Mouse (Mus musculus): ENCODE measurements around the gene Dnajc17. TPM values are rescaled to one million over a fixed set of nuclear protein-coding genes. Genes with fewer than 3 reads are reported as not detected.
A peak's percentile ranks its signal among the peaks of the same experiment; 100 is the strongest.

Gene Dnajc17
- 11.7 and 15.2 TPM in 2 replicates for total RNA-seq (2012; rRNA removed)

- H3K9me3 ChIP-seq (ENCODE audit: control insufficient read depth, insufficient read depth, low read depth, low read length): no peaks in the 10 kb centered on the region
- H3K4me1 ChIP-seq (ENCODE audit: control insufficient read depth in 2 of 2, insufficient read depth in 2 of 2, low read length in 2 of 2, poor library complexity in 1 of 2): peaks cover 0 to 6% of the 10 kb centered on the region in 2 experiments; a peak in 1 of 4 replicates
- peak within 1 kb of the TSS; percentile 79 to 99 for H3K4me3 ChIP-seq (ENCODE audit: insufficient read depth in 1 of 2, low read depth in 1 of 2, low read length in 2 of 2, poor library complexity in 1 of 2, severe bottlenecking in 1 of 2)
- no peaks in the 10 kb centered on the region for H3K36me3 ChIP-seq (ENCODE audit: control insufficient read depth, insufficient read depth, low read length, poor library complexity, severe bottlenecking)
- H3K27ac ChIP-seq (ENCODE audit: insufficient read depth, low read depth, low read length, poor library complexity, severe bottlenecking): peak within 1 kb of the TSS; percentile 59; the same call in 1 of the 2 replicates
- DNase-seq (ENCODE audit: low read depth, low spot score): peak; percentile 90
- peak within 1 kb of the TSS; percentile 80 for H3K9ac ChIP-seq (ENCODE audit: insufficient read depth, low read depth, low read length, poor library complexity, severe bottlenecking)
- in situ Hi-C loops (cut with MboI; ENCODE audit: low sequenced_read_pairs in 2 of 2, unreplicated experiment in 2 of 2): no loop called here
- no peak for TF ChIP-seq CHD2 (IDR thresholded peaks at IDR 0.05; ENCODE audit: low read depth, low read length)
- no peak for TF ChIP-seq MAFK (IDR thresholded peaks at IDR 0.05; ENCODE audit: insufficient read depth, low read depth, low read length)
- no peak for TF ChIP-seq ZNF384 (IDR thresholded peaks at IDR 0.05; ENCODE audit: low read depth, low read length)
- no peak for TF ChIP-seq ZC3H11A (IDR thresholded peaks at IDR 0.05; ENCODE audit: borderline replicate concordance, low read depth, low read length)
- TF ChIP-seq HCFC1 (IDR thresholded peaks at IDR 0.05; ENCODE audit: borderline replicate concordance, insufficient read depth, low read length): peak; percentile 96
Observed at GRCm38 (mm10) chr2:119208344-119209175, at the start of gene Dnajc17, which contains the start of gene Zfyve19. Gene Dnajc17 (minus strand): TSS chr2:119208795. Gene Zfyve19 (plus strand): TSS chr2:119208617.

GRCm38 (mm10) chr2:119254976-119255375 lies 46.4 kb upstream of the Dnajc17 start:
- no peak overlapping the region for H3K9ac ChIP-seq (ENCODE audit: insufficient read depth, low read depth, low read length, poor library complexity, severe bottlenecking)
- no peaks in the 10 kb centered on the region for H3K9me3 ChIP-seq (ENCODE audit: control insufficient read depth, insufficient read depth, low read depth, low read length)
- H3K4me1 ChIP-seq (ENCODE audit: control insufficient read depth in 2 of 2, insufficient read depth in 2 of 2, low read length in 2 of 2, poor library complexity in 1 of 2): peaks cover 1 to 5% of the 10 kb centered on the region in 2 experiments; a peak in 1 of 4 replicates
- H3K36me3 ChIP-seq (ENCODE audit: control insufficient read depth, insufficient read depth, low read length, poor library complexity, severe bottlenecking): no peaks in the 10 kb centered on the region
- no peak for DNase-seq (ENCODE audit: low read depth, low spot score)
- no peak overlapping the region for H3K27ac ChIP-seq (ENCODE audit: insufficient read depth, low read depth, low read length, poor library complexity, severe bottlenecking)
- TF ChIP-seq HCFC1 (IDR thresholded peaks at IDR 0.05; ENCODE audit: borderline replicate concordance, insufficient read depth, low read length): no peak
- no peak overlapping the region for H3K4me3 ChIP-seq (ENCODE audit: insufficient read depth in 1 of 2, low read depth in 1 of 2, low read length in 2 of 2, poor library complexity in 1 of 2, severe bottlenecking in 1 of 2)
- in situ Hi-C loops (cut with MboI; ENCODE audit: low sequenced_read_pairs in 2 of 2, unreplicated experiment in 2 of 2): no loop called here

DNA sequence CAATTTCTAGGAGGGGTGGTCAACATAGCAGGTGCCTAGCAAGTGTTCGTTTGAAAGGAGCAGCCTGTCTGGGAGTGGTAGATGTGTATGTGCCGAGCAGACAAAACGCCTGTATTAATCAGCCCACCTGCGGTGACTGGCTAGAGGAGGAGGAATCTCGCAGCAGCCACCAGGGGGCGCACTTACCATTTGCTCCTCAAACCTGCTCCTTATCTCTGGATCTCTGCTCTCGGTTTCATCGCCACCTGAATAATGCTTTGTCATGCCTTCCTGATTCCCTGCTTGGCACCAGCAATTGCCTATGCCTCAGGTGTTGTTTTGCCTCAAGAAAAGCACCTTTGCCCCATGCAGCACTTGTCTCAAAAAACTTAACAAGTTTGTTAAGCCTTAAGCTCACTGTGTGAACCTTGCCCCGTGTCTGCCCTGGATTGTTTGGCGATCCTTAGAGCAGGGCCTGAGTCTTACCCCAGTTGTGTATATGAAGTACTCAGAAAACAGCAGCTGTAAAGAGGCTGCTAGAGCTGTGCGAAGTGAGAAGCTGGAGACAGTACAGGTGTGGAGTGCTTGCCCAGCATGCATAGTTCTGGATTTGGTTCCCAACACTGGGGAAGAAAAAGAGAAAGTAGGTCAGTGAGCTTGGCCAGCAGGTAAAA lies 42.4 kb upstream of the Dnajc17 start:
- peaks cover 27% of the 10 kb centered on the region for H3K36me3 ChIP-seq (ENCODE audit: control insufficient read depth, insufficient read depth, low read length, poor library complexity, severe bottlenecking)
- H3K9me3 ChIP-seq (ENCODE audit: control insufficient read depth, insufficient read depth, low read depth, low read length): no peaks in the 10 kb centered on the region
- peak overlapping the region; percentile 64 for H3K9ac ChIP-seq (ENCODE audit: insufficient read depth, low read depth, low read length, poor library complexity, severe bottlenecking)
- peak overlapping the region; percentile 49; the same call in 1 of the 2 replicates for H3K27ac ChIP-seq (ENCODE audit: insufficient read depth, low read depth, low read length, poor library complexity, severe bottlenecking)
- TF ChIP-seq HCFC1 (IDR thresholded peaks at IDR 0.05; ENCODE audit: borderline replicate concordance, insufficient read depth, low read length) (no peak), ZC3H11A (IDR thresholded peaks at IDR 0.05; ENCODE audit: borderline replicate concordance, low read depth, low read length) (peak; percentile 64), ZNF384 (IDR thresholded peaks at IDR 0.05; ENCODE audit: low read depth, low read length) (0 out of 2 replicates have a peak, but pooled peaks have one; percentile 16), MAFK (IDR thresholded peaks at IDR 0.05; ENCODE audit: insufficient read depth, low read depth, low read length) (peak; percentile 84)
- in situ Hi-C loops (cut with MboI; ENCODE audit: low sequenced_read_pairs in 2 of 2, unreplicated experiment in 2 of 2): no loop called here
- DNase-seq (ENCODE audit: low read depth, low spot score): peak; percentile 88
- H3K4me1 ChIP-seq (ENCODE audit: control insufficient read depth in 2 of 2, insufficient read depth in 2 of 2, low read length in 2 of 2, poor library complexity in 1 of 2): peaks cover 1 to 13% of the 10 kb centered on the region in 2 experiments; a peak in 1 of 4 replicates
- H3K4me3 ChIP-seq (ENCODE audit: insufficient read depth in 1 of 2, low read depth in 1 of 2, low read length in 2 of 2, poor library complexity in 1 of 2, severe bottlenecking in 1 of 2): peak overlapping the region in 1 of 2 experiments; percentile 28; a peak in 1 of 4 replicates

DNA sequence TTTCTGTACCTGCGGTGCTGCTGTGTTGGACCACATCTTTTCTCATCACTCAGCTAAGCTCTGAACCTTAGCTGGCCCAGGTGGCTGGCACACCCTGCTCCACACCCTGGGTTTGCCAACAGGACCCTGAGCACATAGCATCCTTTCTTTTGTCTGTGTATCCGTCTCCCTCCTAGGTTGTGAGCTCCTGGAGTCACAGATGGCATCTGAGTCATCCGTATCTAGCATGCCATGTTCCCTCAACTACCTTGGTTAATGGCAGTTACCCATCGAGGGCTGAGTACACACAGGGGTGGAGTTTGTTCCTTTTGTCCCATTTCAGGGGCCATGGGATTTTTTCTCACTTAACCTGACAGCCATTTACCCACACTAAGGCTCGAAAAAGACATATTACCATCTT lies 41.8 kb upstream of the Dnajc17 start:
- in situ Hi-C loops (cut with MboI; ENCODE audit: low sequenced_read_pairs in 2 of 2, unreplicated experiment in 2 of 2): no loop called here
- Histone ChIP-seq H3K9me3 (ENCODE audit: control insufficient read depth, insufficient read depth, low read depth, low read length) (no peaks in the 10 kb centered on the region), H3K27ac (ENCODE audit: insufficient read depth, low read depth, low read length, poor library complexity, severe bottlenecking) (no peak overlapping the region), H3K36me3 (ENCODE audit: control insufficient read depth, insufficient read depth, low read length, poor library complexity, severe bottlenecking) (peaks cover 32% of the 10 kb centered on the region), H3K4me1 (ENCODE audit: control insufficient read depth in 2 of 2, insufficient read depth in 2 of 2, low read length in 2 of 2, poor library complexity in 1 of 2) (peaks cover 1 to 13% of the 10 kb centered on the region in 2 experiments; a peak in 1 of 4 replicates), H3K9ac (ENCODE audit: insufficient read depth, low read depth, low read length, poor library complexity, severe bottlenecking) (no peak overlapping the region), H3K4me3 (ENCODE audit: insufficient read depth in 1 of 2, low read depth in 1 of 2, low read length in 2 of 2, poor library complexity in 1 of 2, severe bottlenecking in 1 of 2) (no peak overlapping the region)
- DNase-seq (ENCODE audit: low read depth, low spot score): no peak
- no peak for TF ChIP-seq ZC3H11A (IDR thresholded peaks at IDR 0.05; ENCODE audit: borderline replicate concordance, low read depth, low read length)
- no peak for TF ChIP-seq CHD2 (IDR thresholded peaks at IDR 0.05; ENCODE audit: low read depth, low read length)
- no peak for TF ChIP-seq HCFC1 (IDR thresholded peaks at IDR 0.05; ENCODE audit: borderline replicate concordance, insufficient read depth, low read length)
- TF ChIP-seq ZNF384 (IDR thresholded peaks at IDR 0.05; ENCODE audit: low read depth, low read length): no peak
- TF ChIP-seq MAFK (IDR thresholded peaks at IDR 0.05; ENCODE audit: insufficient read depth, low read depth, low read length): no peak

Data from ES-E14 (cell line).